In the genomic region with DNA sequence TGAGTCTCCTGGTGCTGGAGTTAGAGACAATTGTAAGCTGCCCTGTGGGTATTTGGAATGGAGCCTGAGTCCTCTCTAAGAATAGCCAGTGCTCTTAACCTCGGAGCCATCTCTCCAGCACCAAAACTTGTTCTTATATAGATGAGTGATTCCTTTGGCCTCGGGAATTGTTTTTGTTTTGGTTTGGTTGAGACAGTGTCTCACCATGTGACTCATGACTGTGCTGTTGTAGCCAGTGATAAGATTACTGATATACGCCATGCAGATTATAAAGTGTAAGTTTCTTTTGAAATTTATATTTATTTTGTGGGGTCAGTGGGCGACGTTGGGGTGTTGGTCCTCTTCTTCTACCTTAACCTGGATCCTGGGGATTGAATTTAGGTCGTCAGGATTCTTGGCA, we compare ENCODE assay signal across 28 mouse cellular contexts. TPM values are rescaled to one million over a fixed set of nuclear protein-coding genes. Genes with fewer than 3 reads are reported as not detected.
DNase-seq lines count a peak whose midpoint lies in the region; ATAC-seq and TF ChIP-seq lines count a peak whose summit lies in the region.
"Had no signal": no experiment of that assay in that cellular context is flagged by ENCODE, and none has a peak within 500 bp of the region (broad histone marks: within the 10 kb centered on the region; RNA-seq: fewer than 3 reads in every experiment).

No protein-coding gene starts in this region.

- ATAC-seq in heart, postnatal 0 days (ENCODE audit: insufficient read depth, low read depth) = no peak
- ATAC-seq in kidney, embryonic 16.5 days (ENCODE audit: low FRiP score, low TSS enrichment) = no peak
- ATAC-seq: forebrain, embryonic 14.5 days; hindbrain, embryonic 16.5 days; lung, postnatal 0 days had no signal

- DNase-seq in adrenal gland, adult 2 months = peak; percentile 33
- DNase-seq in adrenal gland, postnatal 14 days = no peak
- peak; percentile 32 to 35 for DNase-seq in heart, adult 18-20 months
- no peak for DNase-seq in heart, adult 9 months (ENCODE audit: low spot score in 2 of 2)
- DNase-seq in heart, postnatal 0 days (ENCODE audit: low spot score) = no peak
- DNase-seq in heart, postnatal 4 days = no peak
- DNase-seq in kidney, postnatal 25 days = no peak
- DNase-seq: cerebellum, adult 11 months; cerebellum, adult 9-10 months; cerebellum, postnatal 36 days; gastrocnemius, postnatal 25 days; kidney, adult 18-20 months; kidney, postnatal 4 days; liver, embryonic 13.5 days; lung, adult 18-20 months; lung, postnatal 4 days; thymus, adult 2 months; thymus, postnatal 36 days had no signal

- no peaks in the 10 kb centered on the region for H3K9me3 ChIP-seq in heart, postnatal 0 days (replicated peaks; ENCODE audit: control insufficient read depth, low read length)
- no peaks in the 10 kb centered on the region for H3K9me3 ChIP-seq in kidney, embryonic 16.5 days (ENCODE audit: low read length)
- H3K9me3 ChIP-seq: kidney, embryonic 15.5 days; limb, embryonic 10.5 days; limb, embryonic 15.5 days; liver, embryonic 13.5 days; megakaryocyte, embryonic 14.5 days; midbrain, embryonic 12.5 days; neural tube, embryonic 13.5 days had no signal

- no peak overlapping the region for H3K4me2 ChIP-seq in heart, postnatal 0 days (ENCODE audit: low read depth, low read length)
- no peak overlapping the region for H3K4me2 ChIP-seq in kidney, embryonic 16.5 days (replicated peaks; ENCODE audit: low read depth, low read length)
- H3K4me2 ChIP-seq: kidney, embryonic 15.5 days; limb, embryonic 15.5 days; liver, embryonic 13.5 days; midbrain, embryonic 12.5 days; neural tube, embryonic 13.5 days had no signal

- H3K27me3 ChIP-seq in heart, postnatal 0 days (ENCODE audit: control insufficient read depth, insufficient read depth, low read length) = no peaks in the 10 kb centered on the region
- no peaks in the 10 kb centered on the region for H3K27me3 ChIP-seq in kidney, embryonic 16.5 days (ENCODE audit: insufficient read depth, low read length)
- H3K27me3 ChIP-seq: kidney, embryonic 15.5 days; limb, embryonic 15.5 days; liver, embryonic 13.5 days; megakaryocyte, embryonic 14.5 days; midbrain, embryonic 12.5 days; neural tube, embryonic 13.5 days had no signal

- 52% methylated on average over 6 of the region's 6 CpGs for WGBS in heart, postnatal 0 days
- WGBS in kidney, embryonic 16.5 days = 75% methylated on average over 6 of the region's 6 CpGs

- peaks cover 14% of the 10 kb centered on the region; the same call in 1 of the 2 replicates for H3K4me1 ChIP-seq in heart, postnatal 0 days (ENCODE audit: control insufficient read depth, insufficient read depth)
- no peaks in the 10 kb centered on the region for H3K4me1 ChIP-seq in kidney, embryonic 16.5 days (ENCODE audit: insufficient read depth, low read length)
- H3K4me1 ChIP-seq: kidney, embryonic 15.5 days; limb, embryonic 10.5 days; limb, embryonic 15.5 days; liver, embryonic 13.5 days; megakaryocyte, embryonic 14.5 days; midbrain, embryonic 12.5 days; neural tube, embryonic 13.5 days had no signal

- no peak for TF ChIP-seq EP300 in heart, postnatal 0 days (IDR thresholded peaks at IDR 0.05; ENCODE audit: low read depth)

- H3K27ac ChIP-seq in heart, postnatal 0 days (ENCODE audit: low read depth) = peak overlapping the region; percentile 88
- H3K27ac ChIP-seq in kidney, embryonic 16.5 days (ENCODE audit: low read length) = no peak overlapping the region
- H3K27ac ChIP-seq: kidney, embryonic 15.5 days; limb, embryonic 10.5 days; limb, embryonic 15.5 days; liver, embryonic 13.5 days; midbrain, embryonic 12.5 days; neural tube, embryonic 13.5 days had no signal

- no peaks in the 10 kb centered on the region for H3K36me3 ChIP-seq in heart, postnatal 0 days (replicated peaks; ENCODE audit: control insufficient read depth, insufficient read depth, low read length)
- H3K36me3 ChIP-seq in kidney, embryonic 16.5 days (ENCODE audit: insufficient read depth, low read length) = no peaks in the 10 kb centered on the region
- H3K36me3 ChIP-seq: kidney, embryonic 15.5 days; limb, embryonic 10.5 days; limb, embryonic 15.5 days; liver, embryonic 13.5 days; midbrain, embryonic 12.5 days; neural tube, embryonic 13.5 days had no signal

- no peak overlapping the region for H3K4me3 ChIP-seq in heart, postnatal 0 days (ENCODE audit: low read depth, low read length)
- H3K4me3 ChIP-seq in kidney, embryonic 16.5 days (ENCODE audit: low read length) = no peak overlapping the region
- H3K4me3 ChIP-seq: kidney, embryonic 15.5 days; limb, embryonic 10.5 days; limb, embryonic 15.5 days; liver, embryonic 13.5 days; megakaryocyte, embryonic 14.5 days; midbrain, embryonic 12.5 days; neural tube, embryonic 13.5 days had no signal

- H3K9ac ChIP-seq in heart, postnatal 0 days (replicated peaks; ENCODE audit: low read depth, low read length) = no peak overlapping the region
- H3K9ac ChIP-seq in kidney, embryonic 16.5 days (replicated peaks; ENCODE audit: low read length) = no peak overlapping the region
- H3K9ac ChIP-seq: kidney, embryonic 15.5 days; limb, embryonic 15.5 days; liver, embryonic 13.5 days; midbrain, embryonic 12.5 days; neural tube, embryonic 13.5 days had no signal

- TF ChIP-seq CTCF in heart, postnatal 0 days (IDR thresholded peaks at IDR 0.05; ENCODE audit: low read depth) = no peak

RNA-seq across cellular contexts. Expression of gene Ank2, which starts 21.1 kb away (rescaled TPM):
- 10 to 100 TPM; 36.3 to 44.8 TPM for total RNA-seq in adrenal gland, adult 2 months (2021)
- 19.6 and 30.1 TPM in 2 replicates for polyA plus RNA-seq in adrenal gland, adult 2 months (2012; rRNA removed)
- 65.5 and 71.9 TPM in 2 replicates for total RNA-seq in adrenal gland, postnatal 14 days (2021)
- 100 to 1,000 TPM; 310 to 323 TPM for total RNA-seq in heart, adult 18-20 months (2021)
- total RNA-seq in heart, postnatal 0 days (2014; rRNA removed; ENCODE audit: low replicate concordance) = 138 and 177 TPM in 2 replicates
- polyA plus RNA-seq in heart, postnatal 0 days (2015; fragmentation: Nextera tagmentation; extraction: Ambion mirVana) = 38.8 and 45.1 TPM in 2 replicates
- total RNA-seq in heart, postnatal 4 days (2021) = 100 to 1,000 TPM; 223 to 230 TPM
- 7.5 and 10.8 TPM in 2 replicates for polyA plus RNA-seq in kidney, embryonic 16.5 days (2015; fragmentation: Nextera tagmentation; extraction: Ambion mirVana)

RNA-seq across cellular contexts. Expression of gene Larp7, which starts 32.8 kb away (rescaled TPM):
- 10 to 100 TPM; 20.5 to 23.5 TPM for total RNA-seq in adrenal gland, adult 2 months (2021)
- polyA plus RNA-seq in adrenal gland, adult 2 months (2012; rRNA removed) = not detected in 2 replicates
- 23.5 and 25.3 TPM in 2 replicates for total RNA-seq in adrenal gland, postnatal 14 days (2021)
- 10 to 100 TPM; 21.8 to 23.0 TPM for total RNA-seq in heart, adult 18-20 months (2021)
- 8.2 and 16.5 TPM in 2 replicates for total RNA-seq in heart, postnatal 0 days (2014; rRNA removed; ENCODE audit: low replicate concordance)
- 36.5 and 41.5 TPM in 2 replicates for polyA plus RNA-seq in heart, postnatal 0 days (2015; fragmentation: Nextera tagmentation; extraction: Ambion mirVana)
- total RNA-seq in heart, postnatal 4 days (2021) = 10 to 100 TPM; 45.7 to 47.6 TPM
- polyA plus RNA-seq in kidney, embryonic 16.5 days (2015; fragmentation: Nextera tagmentation; extraction: Ambion mirVana) = 43.2 and 58.3 TPM in 2 replicates

RNA-seq across cellular contexts. Expression of gene Zgrf1, which starts 33.0 kb away (rescaled TPM):
- 1 to 10 TPM in 1 of 2 experiments, under 1 TPM in 1; 0.98 to 1.1 TPM for total RNA-seq in adrenal gland, adult 2 months (2021)
- polyA plus RNA-seq in adrenal gland, adult 2 months (2012; rRNA removed) = 0.10 and 0.18 TPM in 2 replicates
- 2.8 and 3.2 TPM in 2 replicates for total RNA-seq in adrenal gland, postnatal 14 days (2021)
- total RNA-seq in heart, adult 18-20 months (2021) = under 1 TPM; 0.52 to 0.69 TPM
- 5.9 and 6.4 TPM in 2 replicates for total RNA-seq in heart, postnatal 0 days (2014; rRNA removed; ENCODE audit: low replicate concordance)
- polyA plus RNA-seq in heart, postnatal 0 days (2015; fragmentation: Nextera tagmentation; extraction: Ambion mirVana) = 1.9 and 2.3 TPM in 2 replicates
- total RNA-seq in heart, postnatal 4 days (2021) = 1 to 10 TPM; 8.6 to 9.1 TPM
- polyA plus RNA-seq in kidney, embryonic 16.5 days (2015; fragmentation: Nextera tagmentation; extraction: Ambion mirVana) = 6.3 and 9.1 TPM in 2 replicates

Comparison
In these comparisons a context has a peak if more than half of its experiments do, and no peak if none do; other contexts are left out.
1. DNase-seq: peak in adrenal gland, adult 2 months (single experiment) and heart, adult 18-20 months (2 of 2); none in adrenal gland, postnatal 14 days (single experiment), heart, adult 9 months (0 of 2), heart, postnatal 0 days (single experiment), heart, postnatal 4 days (single experiment) and kidney, postnatal 25 days (0 of 2).